Comparison of ENCODE assay signal across 8 mouse cellular contexts in genomic region chr1:153542726-153543320, GRCm38 (mm10). TPM values are rescaled to one million over a fixed set of nuclear protein-coding genes. Genes with fewer than 3 reads are reported as not detected.
DNase-seq lines count a peak whose midpoint lies in the region; ATAC-seq lines count a peak whose summit lies in the region.

No protein-coding gene starts in this region.

- H3K36me3 ChIP-seq in intestine, embryonic 15.5 days: no peaks in the 10 kb centered on the region
- H3K36me3 ChIP-seq in liver, embryonic 15.5 days (replicated peaks): no peaks in the 10 kb centered on the region
- H3K36me3 ChIP-seq in hindbrain, embryonic 16.5 days (ENCODE audit: control insufficient read depth, insufficient read depth, low read length): no peaks in the 10 kb centered on the region

- ATAC-seq in intestine, embryonic 15.5 days: peak; percentile 85
- peak; percentile 71 for ATAC-seq in liver, embryonic 15.5 days (ENCODE audit: insufficient read depth)
- ATAC-seq in hindbrain, embryonic 16.5 days: no peak

- peak overlapping the region; percentile 61; the same call in 1 of the 2 replicates for H3K27ac ChIP-seq in intestine, embryonic 15.5 days
- H3K27ac ChIP-seq in liver, embryonic 15.5 days (replicated peaks): no peak overlapping the region
- no peak overlapping the region for H3K27ac ChIP-seq in hindbrain, embryonic 16.5 days (ENCODE audit: low read depth, low read length)

- no peak overlapping the region for H3K4me3 ChIP-seq in intestine, embryonic 15.5 days (replicated peaks)
- no peak overlapping the region for H3K4me3 ChIP-seq in liver, embryonic 15.5 days (replicated peaks)
- no peak overlapping the region for H3K4me3 ChIP-seq in hindbrain, embryonic 16.5 days (ENCODE audit: low read length)

- intact Hi-C loops in gastrocnemius, postnatal 14 days (cut with DNase I; ENCODE audit: low total_unique reads): no loop called here

- H3K4me1 ChIP-seq in intestine, embryonic 15.5 days (replicated peaks): peaks cover 6% of the 10 kb centered on the region
- H3K4me1 ChIP-seq in liver, embryonic 15.5 days (replicated peaks): no peaks in the 10 kb centered on the region
- no peaks in the 10 kb centered on the region for H3K4me1 ChIP-seq in hindbrain, embryonic 16.5 days (ENCODE audit: control insufficient read depth, insufficient read depth, low read depth, low read length)

- H3K27me3 ChIP-seq in intestine, embryonic 15.5 days (replicated peaks): no peaks in the 10 kb centered on the region
- H3K27me3 ChIP-seq in liver, embryonic 15.5 days: no peaks in the 10 kb centered on the region
- H3K27me3 ChIP-seq in hindbrain, embryonic 16.5 days (replicated peaks; ENCODE audit: control insufficient read depth, insufficient read depth, low read length): no peaks in the 10 kb centered on the region

- peak overlapping the region; percentile 20; the same call in 1 of the 2 replicates for H3K4me2 ChIP-seq in intestine, embryonic 15.5 days (replicated peaks)
- H3K4me2 ChIP-seq in liver, embryonic 15.5 days: no peak overlapping the region
- no peak overlapping the region for H3K4me2 ChIP-seq in hindbrain, embryonic 16.5 days (ENCODE audit: low read length)

- no peaks in the 10 kb centered on the region for H3K9me3 ChIP-seq in intestine, embryonic 15.5 days
- H3K9me3 ChIP-seq in liver, embryonic 15.5 days (replicated peaks): no peaks in the 10 kb centered on the region
- no peaks in the 10 kb centered on the region for H3K9me3 ChIP-seq in hindbrain, embryonic 16.5 days (ENCODE audit: control insufficient read depth, low read length)

- peak; percentile 53 for DNase-seq in urinary bladder, postnatal 14 days (ENCODE audit: low spot score)
- no peak for DNase-seq in urinary bladder, adult 2 months (ENCODE audit: low spot score)
- DNase-seq in left cerebral cortex, adult 18-20 months (ENCODE audit: low spot score in 2 of 2): no peak
- DNase-seq in frontal cortex, postnatal 14 days (ENCODE audit: low spot score in 2 of 2): no peak
- DNase-seq in gastrocnemius, postnatal 14 days: no peak

- 26% methylated on average over 7 of the region's 7 CpGs for WGBS in intestine, embryonic 15.5 days
- WGBS in liver, embryonic 15.5 days (ENCODE audit: insufficient replicate concordance): 31% methylated on average over 7 of the region's 7 CpGs
- WGBS in hindbrain, embryonic 16.5 days: 57% methylated on average over 7 of the region's 7 CpGs

- no peak overlapping the region for H3K9ac ChIP-seq in intestine, embryonic 15.5 days
- no peak overlapping the region for H3K9ac ChIP-seq in liver, embryonic 15.5 days
- no peak overlapping the region for H3K9ac ChIP-seq in hindbrain, embryonic 16.5 days (ENCODE audit: low read depth, low read length)

RNA-seq across cellular contexts. Expression of gene Npl, which starts 7.0 kb away (rescaled TPM):
- polyA plus RNA-seq in urinary bladder, adult 2 months (2012; rRNA removed): 1.8 and 2.1 TPM in 2 replicates
- 78.8 and 84.8 TPM in 2 replicates for polyA plus RNA-seq in intestine, embryonic 15.5 days (2015; fragmentation: Nextera tagmentation; extraction: Ambion mirVana)
- 6.1 and 7.1 TPM in 2 replicates for polyA plus RNA-seq in liver, embryonic 15.5 days (2015; fragmentation: Nextera tagmentation; extraction: Ambion mirVana)
- 15.4 and 17.4 TPM in 2 replicates for polyA plus RNA-seq in hindbrain, embryonic 16.5 days (2015; fragmentation: Nextera tagmentation; extraction: Ambion mirVana)
- 1 to 10 TPM; 5.3 to 5.4 TPM for total RNA-seq in left cerebral cortex, adult 18-20 months (2021)
- total RNA-seq in gastrocnemius, postnatal 14 days (2021): 1 to 10 TPM; 1.6 to 2.2 TPM

RNA-seq across cellular contexts. Expression of gene Dhx9, which starts 55.4 kb away (rescaled TPM):
- 46.6 and 51.1 TPM in 2 replicates for polyA plus RNA-seq in urinary bladder, adult 2 months (2012; rRNA removed)
- polyA plus RNA-seq in intestine, embryonic 15.5 days (2015; fragmentation: Nextera tagmentation; extraction: Ambion mirVana): 26.6 and 30.6 TPM in 2 replicates
- polyA plus RNA-seq in liver, embryonic 15.5 days (2015; fragmentation: Nextera tagmentation; extraction: Ambion mirVana): 10.0 and 10.7 TPM in 2 replicates
- 17.0 and 22.2 TPM in 2 replicates for polyA plus RNA-seq in hindbrain, embryonic 16.5 days (2015; fragmentation: Nextera tagmentation; extraction: Ambion mirVana)
- 10 to 100 TPM; 96.1 to 99.8 TPM for total RNA-seq in left cerebral cortex, adult 18-20 months (2021)
- total RNA-seq in gastrocnemius, postnatal 14 days (2021): 10 to 100 TPM; 36.7 to 41.1 TPM
